Mouse (Mus musculus) right cerebral cortex, postnatal 10 days (tissue): ENCODE measurements at regions not wholly inside any gene's neighbourhood (a gene's known extent, or its start where the extent isn't known, plus 50 kb on each side); places are given as distances from the start of the nearest gene placed in this dataset.
"Not testable (repeated sequence)": the region's sequence is repeated elsewhere in the genome, so short reads cannot be mapped to it uniquely, and the experiment has no call there.

Experiments used
- DNase-seq, 2 experiments: peaks; one replicate each; pipeline ENCODE4 v3.0.0; 2021; ENCODE audit warnings: low spot score in 2 of 2

GRCm38 (mm10) chr13:61957197-61957596, 172.5 kb upstream of the Zfp808 start:
- DNase-seq: not testable (repeated sequence)

DNA sequence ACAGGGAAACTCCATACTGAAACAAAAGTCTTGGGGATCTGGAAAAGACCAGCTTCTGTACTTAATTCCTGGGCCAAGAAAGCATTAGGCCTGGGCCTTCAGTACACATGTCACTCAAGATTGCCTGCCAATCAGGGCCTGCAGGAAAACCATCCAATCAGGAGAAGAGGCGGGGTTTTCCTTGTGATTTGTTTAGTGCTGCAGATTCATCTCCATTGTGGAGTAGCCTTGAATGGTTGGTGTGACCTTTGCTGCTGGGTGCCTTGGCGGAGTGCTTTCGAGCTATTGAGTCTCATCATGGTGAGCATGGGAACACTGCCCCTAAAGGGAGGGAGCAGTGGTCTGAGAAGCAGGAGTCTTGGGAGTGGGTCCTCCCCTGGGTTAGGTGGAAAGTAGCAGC, 150.8 kb upstream of the Zfp808 start:
- not testable (repeated sequence) for DNase-seq

GRCm38 (mm10) chr13:61996519-61996918, 133.2 kb upstream of the Zfp808 start:
- not testable (repeated sequence) for DNase-seq

DNA sequence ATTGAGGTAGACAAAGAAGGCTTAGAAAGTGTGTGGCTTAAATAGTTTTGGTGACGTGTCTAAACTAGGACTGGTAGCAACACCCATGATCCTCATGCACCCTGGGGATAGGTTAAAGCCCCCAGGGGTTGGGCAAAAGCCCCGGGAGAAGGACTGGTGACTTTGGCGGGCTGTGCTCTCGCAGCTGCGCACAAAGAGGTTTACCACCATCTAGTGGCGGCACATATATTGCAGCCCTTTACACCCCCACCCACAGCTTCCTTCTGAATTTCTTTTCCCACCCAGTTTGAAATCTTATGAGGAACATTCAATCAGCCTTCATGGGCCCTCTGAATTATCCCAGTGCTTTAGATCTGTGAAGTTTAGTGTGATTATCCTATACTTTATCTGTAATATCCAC, 130.9 kb upstream of the Zfp808 start:
- DNase-seq: peak in 1 of 2 experiments; percentile 16

- peak; percentile 17 to 24 for DNase-seq
Observed at GRCm38 (mm10) chr13:62007321-62007720, 122.4 kb upstream of the Zfp808 start.

GRCm38 (mm10) chr13:62015424-62016167, 114.1 kb upstream of the Zfp808 start:
- DNase-seq: peak; percentile 34 to 61

GRCm38 (mm10) chr13:62016168-62016502, 113.6 kb upstream of the Zfp808 start:
- DNase-seq: not testable (repeated sequence)

DNA sequence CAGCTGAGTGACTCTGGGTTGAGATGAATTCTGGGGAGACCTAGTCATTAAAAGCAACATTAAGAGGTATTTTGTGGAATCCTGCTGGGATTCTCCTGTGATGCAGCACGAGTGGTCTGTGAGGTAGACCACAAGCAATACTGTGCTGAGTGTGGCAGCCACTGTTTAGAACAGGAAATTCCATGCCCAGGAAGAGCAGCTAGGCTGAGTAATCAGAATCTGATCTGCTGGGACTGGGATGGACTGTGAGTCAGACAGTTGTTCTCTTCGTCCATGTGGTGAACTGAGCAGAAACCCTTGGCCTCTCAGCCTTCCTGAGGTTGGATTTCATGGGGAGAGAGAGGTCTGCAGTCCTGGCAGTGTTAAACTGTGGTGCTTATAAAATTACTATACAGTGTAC, 92.0 kb upstream of the Zfp808 start:
- DNase-seq: not testable (repeated sequence)

- not testable (repeated sequence) for DNase-seq
Observed at GRCm38 (mm10) chr13:62077951-62078671, 51.6 kb upstream of the Zfp808 start.

DNA sequence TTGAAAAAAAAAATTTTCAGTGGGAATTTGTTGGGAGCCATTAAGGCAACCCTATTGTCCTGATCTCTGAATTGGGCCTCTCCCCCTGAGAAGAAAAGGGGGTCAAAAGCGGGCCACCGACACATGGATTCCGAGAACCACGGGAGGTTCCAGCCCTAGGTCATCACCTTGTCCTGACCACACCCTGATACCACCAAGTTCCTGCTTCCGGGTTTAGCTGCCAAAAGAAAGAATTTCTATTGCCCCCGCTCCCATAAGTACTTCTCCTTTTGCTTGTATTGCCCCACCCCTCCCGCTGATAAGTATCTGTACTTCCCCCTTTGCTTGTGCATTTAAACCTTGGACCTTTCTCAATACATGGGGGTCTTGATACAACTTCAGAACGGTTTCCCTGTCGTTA, 50.8 kb upstream of the Zfp808 start:
- not testable (repeated sequence) for DNase-seq
